Mouse (Mus musculus): Measurements from ENCODE around the gene Amz2. TPM values are rescaled to one million over a fixed set of nuclear protein-coding genes. Genes with fewer than 3 reads are reported as not detected.

The Amz2 gene
- polyA plus RNA-seq, 1 experiment from 2014 or later: 56.1 TPM

GRCm38 (mm10) chr11:109445438-109446035 lies 19.8 kb downstream of the Amz2 start:
- H3K9me3 ChIP-seq (replicated peaks; ENCODE audit: control insufficient read depth, low read length, poor library complexity, severe bottlenecking): no peaks in the 10 kb centered on the region
- peak; percentile 39; the same call in 1 of the 2 replicates for ATAC-seq
- H3K36me3 ChIP-seq (ENCODE audit: control insufficient read depth, insufficient read depth, low read length): no peaks in the 10 kb centered on the region
- no peaks in the 10 kb centered on the region for H3K4me1 ChIP-seq (ENCODE audit: control insufficient read depth, insufficient read depth, low read length)
- H3K9ac ChIP-seq (ENCODE audit: low read depth, low read length): no peak overlapping the region
- no peaks in the 10 kb centered on the region for H3K27me3 ChIP-seq (ENCODE audit: control insufficient read depth, insufficient read depth, low read depth, low read length)
- H3K4me2 ChIP-seq (ENCODE audit: low read length): no peak overlapping the region
- H3K4me3 ChIP-seq (ENCODE audit: low read depth, low read length): no peak overlapping the region
- H3K27ac ChIP-seq (ENCODE audit: low read length): no peak overlapping the region
- 49% methylated on average over 13 of the region's 13 CpGs for WGBS

DNA sequence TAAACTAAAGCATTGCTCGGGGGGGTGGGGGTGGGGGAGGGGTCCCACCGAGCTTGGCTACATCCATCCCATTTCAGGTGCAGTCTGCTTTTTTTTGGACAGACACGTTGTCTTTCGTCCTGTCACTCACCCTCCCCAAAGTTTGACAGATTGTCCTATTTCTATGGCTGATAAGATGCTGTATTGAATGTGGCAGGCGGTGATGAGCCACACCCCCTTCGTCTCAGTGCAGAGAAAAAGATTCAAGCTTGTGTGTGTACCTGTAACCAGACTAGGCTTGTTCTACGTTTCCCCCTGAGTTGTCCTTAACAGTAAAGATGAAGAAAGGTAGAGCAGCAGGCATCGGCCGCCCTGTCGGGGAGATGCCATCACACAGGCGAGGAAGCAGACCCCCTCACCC lies 25.4 kb downstream of the Amz2 start:
- Histone ChIP-seq H3K4me1 (ENCODE audit: control insufficient read depth, insufficient read depth, low read length) (no peaks in the 10 kb centered on the region), H3K4me2 (ENCODE audit: low read length) (no peak overlapping the region), H3K9me3 (replicated peaks; ENCODE audit: control insufficient read depth, low read length, poor library complexity, severe bottlenecking) (no peaks in the 10 kb centered on the region), H3K4me3 (ENCODE audit: low read depth, low read length) (no peak overlapping the region), H3K27me3 (ENCODE audit: control insufficient read depth, insufficient read depth, low read depth, low read length) (no peaks in the 10 kb centered on the region), H3K9ac (ENCODE audit: low read depth, low read length) (no peak overlapping the region), H3K27ac (ENCODE audit: low read length) (no peak overlapping the region), H3K36me3 (ENCODE audit: control insufficient read depth, insufficient read depth, low read length) (no peaks in the 10 kb centered on the region)
- 86% methylated on average over 11 of the region's 11 CpGs for WGBS
- ATAC-seq: no peak

DNA sequence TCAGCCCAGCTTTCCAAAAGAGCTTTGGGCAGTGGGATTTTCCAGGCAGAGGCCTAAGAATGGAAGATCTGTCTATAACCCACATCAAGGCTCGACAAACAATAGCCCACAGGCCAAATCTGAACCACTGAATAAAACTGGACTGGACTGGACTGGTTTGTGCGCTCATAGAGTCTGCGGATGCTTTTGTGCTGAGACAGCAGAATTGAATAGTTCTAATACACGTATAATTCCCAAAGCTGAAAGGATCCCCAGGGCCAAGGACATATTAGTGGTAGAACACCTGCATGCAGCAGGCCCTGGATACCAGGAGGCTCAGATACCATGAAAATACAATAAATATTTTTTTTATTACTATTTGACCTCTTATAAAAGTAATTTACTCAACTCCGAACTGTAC lies 30.5 kb downstream of the Amz2 start:
- WGBS: 78% methylated on average over 5 of the region's 5 CpGs
- Histone ChIP-seq H3K36me3 (ENCODE audit: control insufficient read depth, insufficient read depth, low read length) (no peaks in the 10 kb centered on the region; the same call in 1 of the 2 replicates), H3K9ac (ENCODE audit: low read depth, low read length) (no peak overlapping the region), H3K4me2 (ENCODE audit: low read length) (no peak overlapping the region), H3K9me3 (replicated peaks; ENCODE audit: control insufficient read depth, low read length, poor library complexity, severe bottlenecking) (no peaks in the 10 kb centered on the region), H3K4me3 (ENCODE audit: low read depth, low read length) (no peak overlapping the region), H3K27me3 (ENCODE audit: control insufficient read depth, insufficient read depth, low read depth, low read length) (no peaks in the 10 kb centered on the region), H3K4me1 (ENCODE audit: control insufficient read depth, insufficient read depth, low read length) (no peaks in the 10 kb centered on the region), H3K27ac (ENCODE audit: low read length) (no peak overlapping the region)
- ATAC-seq: no peak

GRCm38 (mm10) chr11:109458165-109458564 lies 32.4 kb downstream of the Amz2 start:
- ATAC-seq: no peak
- Histone ChIP-seq H3K4me2 (ENCODE audit: low read length) (no peak overlapping the region), H3K9me3 (replicated peaks; ENCODE audit: control insufficient read depth, low read length, poor library complexity, severe bottlenecking) (no peaks in the 10 kb centered on the region), H3K9ac (ENCODE audit: low read depth, low read length) (no peak overlapping the region), H3K36me3 (ENCODE audit: control insufficient read depth, insufficient read depth, low read length) (no peaks in the 10 kb centered on the region; the same call in 1 of the 2 replicates), H3K4me3 (ENCODE audit: low read depth, low read length) (no peak overlapping the region), H3K27ac (ENCODE audit: low read length) (no peak overlapping the region), H3K27me3 (ENCODE audit: control insufficient read depth, insufficient read depth, low read depth, low read length) (no peaks in the 10 kb centered on the region), H3K4me1 (ENCODE audit: control insufficient read depth, insufficient read depth, low read length) (no peaks in the 10 kb centered on the region)
- WGBS: 95% methylated on average over 11 of the region's 11 CpGs

DNA sequence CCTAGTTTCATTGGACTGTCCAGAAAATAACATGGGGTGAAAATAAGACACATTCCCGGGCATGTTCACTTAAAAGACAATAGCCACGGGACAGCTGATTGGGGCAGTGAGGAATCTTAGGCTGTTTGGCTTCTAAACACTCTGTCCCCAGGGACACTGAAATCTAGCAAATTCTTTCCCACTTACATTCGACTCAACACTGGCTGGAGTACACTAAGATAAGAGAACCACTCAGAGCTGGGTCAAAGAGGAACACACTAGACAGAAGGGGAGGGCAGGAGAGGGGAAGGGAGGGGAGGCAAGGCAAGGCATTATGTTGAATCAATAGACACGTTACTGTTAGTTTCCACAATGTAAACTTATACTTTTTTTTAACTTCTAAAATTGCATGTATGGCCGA lies 34.8 kb downstream of the Amz2 start:
- no peaks in the 10 kb centered on the region for H3K9me3 ChIP-seq (replicated peaks; ENCODE audit: control insufficient read depth, low read length, poor library complexity, severe bottlenecking)
- no peaks in the 10 kb centered on the region for H3K4me1 ChIP-seq (ENCODE audit: control insufficient read depth, insufficient read depth, low read length)
- H3K27ac ChIP-seq (ENCODE audit: low read length): no peak overlapping the region
- no peaks in the 10 kb centered on the region; the same call in 1 of the 2 replicates for H3K36me3 ChIP-seq (ENCODE audit: control insufficient read depth, insufficient read depth, low read length)
- ATAC-seq: no peak
- H3K4me2 ChIP-seq (ENCODE audit: low read length): no peak overlapping the region
- H3K4me3 ChIP-seq (ENCODE audit: low read depth, low read length): no peak overlapping the region
- WGBS: 82% methylated on average over 5 of the region's 5 CpGs
- no peaks in the 10 kb centered on the region for H3K27me3 ChIP-seq (ENCODE audit: control insufficient read depth, insufficient read depth, low read depth, low read length)
- no peak overlapping the region for H3K9ac ChIP-seq (ENCODE audit: low read depth, low read length)

GRCm38 (mm10) chr11:109465068-109465467 lies 39.3 kb downstream of the Amz2 start:
- ATAC-seq: no peak
- H3K9me3 ChIP-seq (replicated peaks; ENCODE audit: control insufficient read depth, low read length, poor library complexity, severe bottlenecking): no peaks in the 10 kb centered on the region
- no peak overlapping the region for H3K27ac ChIP-seq (ENCODE audit: low read length)
- no peak overlapping the region for H3K4me3 ChIP-seq (ENCODE audit: low read depth, low read length)
- no peak overlapping the region for H3K4me2 ChIP-seq (ENCODE audit: low read length)
- WGBS: 94% methylated on average over 4 of the region's 4 CpGs
- no peak overlapping the region for H3K9ac ChIP-seq (ENCODE audit: low read depth, low read length)
- H3K27me3 ChIP-seq (ENCODE audit: control insufficient read depth, insufficient read depth, low read depth, low read length): no peaks in the 10 kb centered on the region; the same call in 1 of the 2 replicates
- H3K4me1 ChIP-seq (ENCODE audit: control insufficient read depth, insufficient read depth, low read length): no peaks in the 10 kb centered on the region
- no peaks in the 10 kb centered on the region for H3K36me3 ChIP-seq (ENCODE audit: control insufficient read depth, insufficient read depth, low read length)

- no peaks in the 10 kb centered on the region for H3K36me3 ChIP-seq (ENCODE audit: control insufficient read depth, insufficient read depth, low read length)
- H3K27me3 ChIP-seq (ENCODE audit: control insufficient read depth, insufficient read depth, low read depth, low read length): peaks cover 5% of the 10 kb centered on the region
- no peak overlapping the region for H3K27ac ChIP-seq (ENCODE audit: low read length)
- no peaks in the 10 kb centered on the region for H3K9me3 ChIP-seq (replicated peaks; ENCODE audit: control insufficient read depth, low read length, poor library complexity, severe bottlenecking)
- H3K4me1 ChIP-seq (ENCODE audit: control insufficient read depth, insufficient read depth, low read length): peaks cover 2% of the 10 kb centered on the region; the same call in 1 of the 2 replicates
- no peak overlapping the region for H3K9ac ChIP-seq (ENCODE audit: low read depth, low read length)
- no peak overlapping the region for H3K4me3 ChIP-seq (ENCODE audit: low read depth, low read length)
- no peak for ATAC-seq
- 93% methylated on average over 8 of the region's 8 CpGs for WGBS
- H3K4me2 ChIP-seq (ENCODE audit: low read length): no peak overlapping the region
Observed at GRCm38 (mm10) chr11:109466987-109467386, 41.2 kb downstream of the Amz2 start.

GRCm38 (mm10) chr11:109468133-109468532 lies 42.4 kb downstream of the Amz2 start:
- ATAC-seq: no peak
- Histone ChIP-seq H3K9me3 (replicated peaks; ENCODE audit: control insufficient read depth, low read length, poor library complexity, severe bottlenecking) (no peaks in the 10 kb centered on the region), H3K4me3 (ENCODE audit: low read depth, low read length) (no peak overlapping the region), H3K36me3 (ENCODE audit: control insufficient read depth, insufficient read depth, low read length) (no peaks in the 10 kb centered on the region), H3K27ac (ENCODE audit: low read length) (no peak overlapping the region), H3K4me1 (ENCODE audit: control insufficient read depth, insufficient read depth, low read length) (peaks cover 4% of the 10 kb centered on the region; the same call in 1 of the 2 replicates), H3K9ac (ENCODE audit: low read depth, low read length) (no peak overlapping the region), H3K4me2 (ENCODE audit: low read length) (no peak overlapping the region), H3K27me3 (ENCODE audit: control insufficient read depth, insufficient read depth, low read depth, low read length) (peaks cover 5% of the 10 kb centered on the region)
- WGBS: 92% methylated on average over 5 of the region's 5 CpGs

GRCm38 (mm10) chr11:109470170-109470569 lies 44.4 kb downstream of the Amz2 start:
- Histone ChIP-seq H3K4me1 (ENCODE audit: control insufficient read depth, insufficient read depth, low read length) (peaks cover 7% of the 10 kb centered on the region; the same call in 1 of the 2 replicates), H3K4me3 (ENCODE audit: low read depth, low read length) (no peak overlapping the region), H3K4me2 (ENCODE audit: low read length) (no peak overlapping the region), H3K9ac (ENCODE audit: low read depth, low read length) (no peak overlapping the region), H3K9me3 (replicated peaks; ENCODE audit: control insufficient read depth, low read length, poor library complexity, severe bottlenecking) (no peaks in the 10 kb centered on the region), H3K27me3 (ENCODE audit: control insufficient read depth, insufficient read depth, low read depth, low read length) (peaks cover 5% of the 10 kb centered on the region), H3K27ac (ENCODE audit: low read length) (no peak overlapping the region), H3K36me3 (ENCODE audit: control insufficient read depth, insufficient read depth, low read length) (no peaks in the 10 kb centered on the region)
- WGBS: 70% methylated on average over 9 of the region's 9 CpGs
- no peak for ATAC-seq

Measured in midbrain, embryonic 16.5 days (tissue).